Mouse (Mus musculus): Measurements from ENCODE around the gene Insrr.

Insrr gene

DNA sequence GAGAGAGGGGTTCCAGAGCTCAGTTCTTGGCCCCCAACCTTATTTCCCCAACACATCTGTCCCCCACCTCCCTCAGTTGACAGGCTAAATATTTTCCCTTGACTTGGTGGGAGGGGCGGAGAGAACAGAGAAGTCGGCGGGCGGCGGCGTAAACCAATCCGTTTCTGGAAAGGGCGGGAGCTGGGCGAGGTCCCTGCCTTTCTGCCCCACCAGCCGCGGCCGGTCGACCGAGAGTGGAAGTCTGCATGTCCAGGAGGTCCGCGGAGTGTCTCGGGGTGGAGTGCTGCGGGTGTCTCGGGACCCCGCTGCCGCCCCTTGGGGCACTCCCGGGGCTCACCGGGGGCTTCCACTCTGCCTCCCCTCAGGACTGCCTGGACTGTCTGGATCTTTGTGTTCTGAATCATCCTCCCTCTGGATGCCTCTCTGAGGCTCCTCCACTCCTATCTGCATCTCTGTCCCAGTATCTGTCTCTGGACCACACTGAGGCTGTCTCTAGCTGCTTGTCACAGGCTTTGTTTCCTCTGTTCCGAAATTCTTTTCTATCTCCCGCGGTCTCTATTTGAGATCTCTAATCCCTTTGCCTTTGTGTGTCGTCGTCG, at the start of gene Insrr:
TSS of gene Insrr (plus strand) at position 216 of the 599 bp plus-strand sequence.
- no peak for DNase-seq

DNA sequence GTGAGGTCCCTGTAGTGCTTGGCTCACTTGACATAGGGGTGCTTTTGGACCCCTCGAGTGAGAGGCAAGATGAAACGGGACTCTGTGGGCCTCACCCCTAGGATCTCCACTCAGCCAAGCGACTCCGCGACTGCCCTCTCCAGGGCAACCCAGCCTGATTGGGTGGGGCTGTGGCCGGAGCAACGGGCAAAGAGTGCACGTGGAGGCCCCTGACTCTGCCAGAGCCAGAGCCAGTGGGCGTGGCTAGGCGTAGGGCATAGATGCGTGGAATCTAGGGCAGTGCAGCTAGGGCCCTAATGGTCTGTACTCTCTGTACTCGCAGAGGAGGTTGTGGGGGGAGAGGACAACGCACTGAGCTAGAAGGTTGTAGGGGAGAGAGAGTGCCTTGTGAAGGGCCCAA, 48.3 kb upstream of the Insrr start, which contains the start of gene Lrrc71:
TSS of gene Lrrc71 (minus strand) at position 195 of the 400 bp plus-strand sequence.
- DNase-seq: no peak

DNA sequence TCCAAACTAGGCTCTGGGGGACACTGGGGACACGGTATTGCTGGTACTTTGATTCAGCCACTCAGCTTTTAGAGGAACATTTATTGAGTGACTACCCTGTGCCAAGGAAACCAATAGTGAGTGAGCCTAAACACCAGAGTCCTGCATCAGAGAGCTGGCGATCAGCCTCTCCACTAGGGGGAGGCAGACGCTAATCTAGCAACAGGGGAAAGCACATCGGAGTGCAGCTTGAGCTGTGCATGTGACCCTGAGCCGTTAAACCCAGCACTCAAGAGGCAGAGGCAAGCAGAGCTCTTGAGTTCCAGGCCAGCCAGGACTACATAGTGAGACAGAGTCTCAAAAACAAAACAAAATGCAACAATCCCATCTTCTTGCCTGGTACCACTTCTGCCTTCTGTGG, 47.7 kb upstream of the Insrr start:
- peak; percentile 19 to 20 for DNase-seq

DNA sequence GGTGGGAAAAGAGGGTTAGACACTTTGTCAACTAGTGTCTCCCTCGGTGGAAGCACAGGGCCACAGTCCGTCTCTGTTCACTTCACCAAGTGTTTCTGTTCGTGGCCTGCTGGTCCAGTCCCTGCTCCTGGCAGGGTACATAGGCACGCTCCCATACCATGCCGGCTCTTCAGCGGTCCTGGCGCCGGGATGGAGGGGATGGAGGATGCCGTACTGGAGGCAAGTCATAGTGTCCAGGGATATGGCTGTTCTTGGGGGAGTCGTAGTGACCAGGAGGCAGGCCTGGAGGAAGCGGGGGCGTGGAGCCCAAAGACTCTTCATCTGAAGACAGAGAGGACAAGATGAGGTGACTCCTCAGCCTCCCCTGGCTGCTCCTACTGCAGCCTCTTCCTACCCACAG, 46.8 kb upstream of the Insrr start:
- no peak for DNase-seq

DNA sequence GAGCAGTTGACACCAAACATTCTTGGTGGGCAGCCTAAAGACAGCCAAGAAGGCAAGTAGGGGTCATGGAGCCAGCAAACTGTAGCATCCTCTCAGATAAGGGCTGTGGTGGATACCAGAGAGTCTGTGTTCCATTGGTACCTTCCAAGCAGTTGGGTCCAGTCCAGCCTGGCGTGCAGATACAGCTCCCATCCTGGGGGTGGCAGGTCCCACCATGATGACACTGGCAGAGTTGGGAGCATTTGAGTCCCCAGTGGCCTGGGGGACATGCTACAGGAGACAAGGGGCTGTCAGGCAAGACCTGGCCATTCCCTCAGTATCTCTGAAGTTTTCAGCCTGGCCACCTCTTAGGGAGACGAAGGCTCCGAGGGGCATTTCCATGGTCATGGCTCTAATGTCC, 44.2 kb upstream of the Insrr start:
- no peak for DNase-seq

DNA sequence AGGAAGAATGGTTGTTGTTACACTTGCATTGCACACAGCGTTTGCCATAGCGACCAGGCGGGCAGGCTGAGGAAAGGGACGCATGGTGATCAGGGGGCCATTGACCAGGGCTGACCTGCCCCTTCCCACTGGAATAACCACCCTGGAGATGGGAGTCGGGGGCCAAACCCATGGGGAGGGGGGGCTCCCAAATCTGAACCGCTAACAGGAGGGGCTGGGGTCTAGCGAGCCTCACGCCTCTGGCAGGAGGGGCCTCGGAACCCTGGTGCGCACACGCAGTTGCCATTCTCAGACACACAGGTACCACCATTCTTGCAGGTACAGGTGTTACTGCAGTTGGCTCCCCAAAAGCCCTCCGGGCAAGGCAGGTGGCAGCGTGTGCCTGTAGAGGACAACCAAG, 42.9 kb upstream of the Insrr start:
- DNase-seq: no peak

DNA sequence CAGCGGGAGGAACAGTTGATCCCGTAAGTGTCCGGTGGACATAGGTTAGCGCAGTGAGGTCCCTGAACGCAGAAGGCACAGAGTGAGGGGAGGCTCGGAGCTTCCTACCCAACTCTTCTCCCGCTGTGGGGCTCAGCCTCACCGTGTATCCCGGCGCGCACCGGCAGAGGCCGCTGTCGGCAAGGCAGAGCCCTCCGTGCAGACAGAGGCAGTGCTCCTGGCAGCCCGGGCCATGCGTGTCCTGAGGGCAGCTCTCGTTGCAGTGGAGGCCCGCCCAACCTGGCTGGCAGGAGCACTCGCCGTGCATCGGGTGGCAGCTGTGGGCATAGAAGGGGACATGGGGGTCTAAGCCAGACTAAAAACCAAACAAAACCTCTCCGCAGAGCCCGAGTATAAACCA, 40.8 kb upstream of the Insrr start:
- DNase-seq: peak; percentile 87 to 89

DNA sequence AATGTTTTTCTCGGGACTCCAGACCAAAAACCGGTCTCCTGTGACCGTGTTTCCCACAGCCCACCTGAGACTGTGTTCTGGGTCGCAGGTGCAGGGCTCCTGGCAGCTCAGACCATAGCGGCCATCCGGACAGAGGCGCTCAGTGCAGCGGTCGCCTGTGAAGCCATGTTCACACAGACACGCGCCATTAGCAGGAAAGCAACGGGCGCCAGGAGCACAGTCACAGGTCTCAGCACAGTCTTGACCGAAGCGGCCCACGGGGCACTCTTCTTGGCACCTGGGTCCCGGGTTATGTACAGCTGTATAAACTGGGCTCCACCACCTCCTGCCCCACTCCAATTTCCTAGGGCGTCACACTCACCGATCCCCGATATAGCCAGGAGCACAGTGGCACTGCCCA, 40.3 kb upstream of the Insrr start:
- DNase-seq: no peak

DNA sequence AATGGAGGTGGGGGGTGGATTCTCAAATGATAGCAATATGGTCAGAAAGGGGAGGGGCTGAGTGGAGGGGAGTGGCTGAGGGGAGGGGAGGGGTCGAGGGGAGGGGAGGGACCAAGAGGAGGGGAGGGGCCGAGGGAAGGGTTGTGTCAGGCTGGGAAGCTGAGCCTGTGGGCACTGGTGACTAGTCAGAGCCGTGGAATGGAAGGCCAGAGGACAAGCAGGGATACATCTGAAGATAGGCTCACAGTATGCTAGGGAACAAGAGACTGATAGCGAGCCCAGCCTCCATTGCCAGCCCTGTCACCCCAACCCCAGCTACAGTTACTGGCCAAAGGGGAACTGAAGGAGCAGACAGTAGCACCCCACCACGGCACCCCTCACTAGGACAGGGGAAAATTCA, 38.1 kb upstream of the Insrr start:
- no peak for DNase-seq

DNA sequence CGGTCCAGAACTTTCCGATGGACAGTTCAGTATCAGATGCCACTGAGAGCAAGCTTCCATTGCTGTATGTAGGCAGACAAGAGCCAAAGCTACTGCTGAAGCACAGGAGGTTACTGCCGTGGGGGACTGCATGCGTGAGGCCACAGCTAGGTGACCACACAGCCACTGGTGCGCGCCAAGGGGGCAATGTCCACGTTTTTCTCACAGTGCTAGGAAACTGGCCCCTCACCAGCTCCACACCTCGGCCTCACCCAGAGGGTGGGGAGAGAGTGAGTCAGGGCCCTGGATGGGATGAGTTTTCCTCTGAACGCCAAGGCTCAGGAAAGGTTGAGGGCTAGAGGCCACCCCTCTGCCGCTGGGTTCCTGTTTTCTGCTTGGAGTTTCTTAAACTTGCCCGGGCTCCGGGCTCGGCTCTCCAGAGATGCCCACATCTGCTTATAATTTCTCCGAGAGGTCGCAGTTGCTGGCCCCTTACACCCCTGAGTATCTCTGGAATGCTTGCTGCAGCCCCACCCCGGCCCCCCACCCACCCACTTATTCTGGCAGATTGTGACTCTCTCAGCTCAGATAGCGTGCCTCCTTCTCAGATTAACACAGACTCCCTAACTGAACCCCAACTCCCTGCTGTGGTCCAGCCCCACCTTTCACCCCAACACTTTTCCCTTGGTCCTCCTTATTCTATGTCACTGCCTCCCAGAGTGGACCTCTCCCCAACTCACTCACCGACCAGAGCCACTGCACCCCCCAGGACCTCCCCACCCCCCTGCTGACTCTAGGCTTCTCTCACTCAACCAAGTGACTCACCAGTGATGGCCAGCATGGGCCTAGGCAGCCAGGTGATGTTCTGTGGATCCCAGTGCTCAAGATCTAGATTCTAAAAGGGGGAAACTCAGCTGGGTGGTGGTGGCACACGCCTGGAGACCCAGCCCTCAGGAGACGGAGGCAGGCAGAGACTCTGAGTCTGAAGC, 35.1 kb upstream of the Insrr start:
- no peak for DNase-seq

DNA sequence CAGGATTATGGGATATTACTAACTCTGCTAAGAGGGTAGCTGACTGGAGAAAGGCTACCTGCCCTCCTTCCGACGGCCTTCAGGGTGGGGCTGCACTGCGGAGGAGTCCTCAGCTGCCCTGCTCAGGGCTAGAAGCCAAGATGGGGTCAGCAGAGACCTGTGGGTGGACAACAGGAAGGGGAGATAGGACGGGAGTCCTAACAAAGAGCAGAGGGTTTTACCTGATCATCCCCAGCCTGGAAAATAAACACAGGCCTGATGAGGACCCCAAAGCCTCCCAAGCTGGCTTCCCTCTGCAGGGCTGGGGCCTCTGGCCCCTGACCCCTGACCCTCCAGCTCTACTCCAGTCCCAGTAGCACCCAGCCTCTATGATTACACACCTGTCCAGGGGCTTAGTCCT, 33.5 kb upstream of the Insrr start:
- no peak for DNase-seq

DNA sequence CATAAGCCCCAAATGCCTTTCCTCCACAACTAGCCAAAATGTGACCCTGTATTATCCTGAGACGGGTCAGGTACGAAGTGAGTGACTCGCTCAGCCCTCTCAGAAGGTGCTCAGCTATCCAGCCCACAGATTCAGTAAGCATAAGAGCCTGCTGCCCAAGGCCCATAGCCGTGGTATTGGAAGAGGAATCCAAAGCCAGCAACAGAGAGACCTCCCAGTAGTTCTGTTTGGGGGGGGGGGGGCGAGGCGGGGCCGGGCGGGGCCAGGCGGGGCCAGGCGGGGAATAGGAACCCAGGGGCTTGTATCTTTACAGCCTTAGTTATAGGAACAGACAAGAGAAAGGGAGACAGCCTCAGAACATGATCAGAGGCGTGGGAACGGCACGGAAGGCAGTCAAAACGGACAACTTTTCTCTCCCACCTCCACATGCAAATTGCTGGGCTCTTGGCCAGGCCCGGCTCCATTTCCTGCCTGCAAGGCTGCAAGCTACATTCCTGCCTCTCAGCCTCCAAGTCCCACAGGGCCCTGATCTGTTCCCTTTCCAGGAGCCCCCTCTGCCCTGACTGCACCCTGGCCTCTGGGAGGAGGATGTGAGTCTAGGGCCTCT, 33.0 kb upstream of the Insrr start:
- no peak for DNase-seq

DNA sequence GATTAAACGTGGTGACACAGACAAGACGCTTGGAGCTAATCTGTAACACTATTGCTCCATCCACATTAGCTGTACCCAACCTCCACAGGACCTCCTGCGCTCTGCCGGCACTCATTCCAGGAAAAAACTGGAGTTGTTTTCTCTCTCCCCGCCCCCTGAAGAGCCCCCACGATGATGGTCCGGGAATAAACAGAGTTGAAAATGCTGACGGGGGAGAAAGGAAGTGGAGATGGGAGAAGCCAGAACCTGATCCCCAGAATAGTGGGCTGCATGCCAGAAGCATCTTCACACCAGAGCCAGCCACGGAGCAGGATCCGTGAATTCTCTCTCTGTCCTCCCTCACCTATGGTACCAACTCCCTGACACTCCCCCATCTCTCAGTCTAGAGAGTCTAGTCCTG, 32.2 kb upstream of the Insrr start:
- no peak for DNase-seq

DNA sequence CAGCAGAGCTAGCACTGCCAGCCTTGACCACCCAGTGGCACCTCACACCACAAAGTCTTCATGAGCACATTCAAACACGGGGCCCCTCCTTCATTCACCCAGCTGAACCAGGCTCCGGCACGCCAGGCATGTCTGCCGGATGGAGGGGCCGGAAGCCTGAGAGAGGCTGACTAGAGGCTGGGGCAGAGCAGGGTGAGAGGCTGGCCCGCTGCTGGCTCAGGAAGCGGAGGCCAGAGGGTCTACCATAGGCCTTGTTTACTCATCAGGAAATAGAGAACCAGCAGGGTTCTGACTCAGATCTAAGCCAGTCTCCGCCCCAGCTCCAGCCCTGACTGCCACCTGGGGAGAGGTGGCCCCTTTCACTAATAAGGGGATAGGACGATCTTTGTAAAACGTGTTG, 31.7 kb upstream of the Insrr start:
- DNase-seq: no peak

DNA sequence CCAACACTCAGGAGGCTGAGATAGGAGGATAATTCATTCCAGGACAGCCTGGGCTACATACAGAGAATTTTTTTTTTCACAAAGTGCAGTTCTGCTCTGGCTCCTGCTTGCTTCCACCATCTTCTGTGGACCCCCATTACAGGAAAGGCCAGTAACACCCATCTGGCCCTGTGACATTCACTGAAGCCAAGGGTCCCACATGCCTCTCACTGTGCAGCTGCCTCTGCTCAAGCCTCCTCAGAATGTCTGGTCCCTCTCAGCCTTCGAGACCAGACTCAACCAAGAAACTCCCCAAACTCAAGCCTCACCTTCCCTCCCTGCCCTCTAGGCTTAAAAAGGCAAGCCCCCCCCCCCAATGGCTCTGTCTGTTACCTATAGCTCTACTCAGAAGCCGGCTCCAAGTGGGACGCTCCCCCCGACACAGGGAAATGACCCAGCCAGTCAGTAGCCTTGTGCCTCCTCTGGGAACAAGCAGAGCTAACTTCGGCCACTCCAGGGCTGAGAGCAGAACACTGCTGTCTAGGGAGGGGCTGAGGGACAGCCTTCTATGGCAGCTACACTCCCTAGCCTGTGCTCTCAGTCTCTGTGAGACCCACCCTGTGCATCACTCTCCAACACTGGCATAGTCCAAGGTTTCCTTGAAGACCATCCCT, 31.0 kb upstream of the Insrr start:
- no peak for DNase-seq

DNA sequence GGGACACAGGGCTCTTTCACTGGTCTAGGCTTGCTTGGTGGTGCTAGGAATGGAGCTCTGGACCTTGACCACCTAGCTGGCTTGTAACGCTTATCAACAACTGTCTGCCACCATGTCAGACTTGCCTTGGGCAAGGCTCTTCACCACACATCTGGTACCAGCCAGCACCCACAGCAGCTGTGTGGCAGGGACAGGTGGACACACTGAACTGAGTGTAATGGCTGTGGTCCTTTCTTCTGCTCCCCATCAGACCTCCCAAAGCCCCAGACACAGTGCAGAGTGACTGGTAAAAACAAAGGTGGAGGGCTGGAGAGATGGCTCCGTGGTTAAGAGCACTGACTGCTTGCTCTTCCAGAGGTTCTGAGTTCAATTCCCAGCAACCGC, 30.5 kb upstream of the Insrr start:
- DNase-seq: no peak

DNA sequence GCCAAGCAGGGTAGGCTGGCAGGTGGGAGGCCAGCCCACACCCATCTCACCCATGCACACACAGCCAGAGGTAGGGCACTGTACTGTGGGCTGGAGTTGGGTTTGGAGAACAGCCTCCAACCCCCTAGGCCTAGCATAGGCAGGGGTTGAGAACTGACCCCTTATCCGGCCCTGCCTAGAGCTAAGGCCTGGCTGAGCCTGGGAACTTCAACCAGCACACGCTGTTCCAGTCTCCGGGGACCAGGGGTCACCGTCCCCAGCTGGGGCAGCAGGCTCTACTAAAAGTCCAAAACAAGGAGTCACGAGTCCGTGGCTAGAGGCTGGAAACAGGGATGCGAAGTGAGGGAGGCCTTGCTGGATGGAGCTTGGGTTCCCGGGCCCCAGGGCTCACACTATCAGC, 29.0 kb upstream of the Insrr start:
- DNase-seq: no peak

DNA sequence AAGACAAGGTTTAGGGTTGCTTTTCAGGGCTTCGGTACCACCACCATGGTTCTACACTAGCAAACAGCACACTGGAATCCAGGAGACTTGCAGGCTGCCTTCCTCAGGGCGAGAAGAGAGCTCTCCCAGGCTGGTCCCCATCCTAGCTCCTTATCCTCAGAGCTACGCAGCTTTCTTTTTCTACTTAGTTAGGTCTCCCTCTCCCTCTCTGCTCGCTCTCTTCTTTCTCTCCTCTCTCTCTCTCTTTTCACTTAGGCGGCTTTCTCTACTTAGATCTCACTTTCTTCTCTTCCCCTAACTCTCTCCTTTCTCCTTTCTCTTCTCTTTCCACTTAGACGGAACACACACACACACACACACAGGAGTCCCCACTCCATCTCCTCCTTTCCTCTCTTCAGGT, 28.3 kb upstream of the Insrr start:
- no peak for DNase-seq

DNA sequence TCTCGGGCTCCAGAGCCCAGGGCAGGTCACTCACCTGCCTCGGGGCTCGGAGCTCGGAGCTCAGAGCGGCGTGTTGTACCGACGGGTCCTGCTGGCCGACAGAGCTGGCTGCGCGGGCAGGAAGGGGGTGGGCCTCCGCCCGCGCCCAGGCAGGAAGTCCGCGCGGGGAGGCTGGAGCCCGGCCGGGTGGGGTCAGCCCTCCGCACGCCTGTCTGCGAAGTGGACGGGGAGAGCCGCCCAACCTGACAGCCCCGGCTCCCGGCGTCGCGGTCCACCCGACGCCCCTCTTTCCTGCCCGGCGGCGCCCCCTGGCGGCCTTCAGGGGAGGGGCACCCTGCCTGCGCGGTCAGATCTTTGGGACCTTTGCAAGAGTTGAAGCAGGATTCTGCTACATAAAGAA, 27.9 kb upstream of the Insrr start:
- peak in 1 of 2 experiments; percentile 12 for DNase-seq

DNA sequence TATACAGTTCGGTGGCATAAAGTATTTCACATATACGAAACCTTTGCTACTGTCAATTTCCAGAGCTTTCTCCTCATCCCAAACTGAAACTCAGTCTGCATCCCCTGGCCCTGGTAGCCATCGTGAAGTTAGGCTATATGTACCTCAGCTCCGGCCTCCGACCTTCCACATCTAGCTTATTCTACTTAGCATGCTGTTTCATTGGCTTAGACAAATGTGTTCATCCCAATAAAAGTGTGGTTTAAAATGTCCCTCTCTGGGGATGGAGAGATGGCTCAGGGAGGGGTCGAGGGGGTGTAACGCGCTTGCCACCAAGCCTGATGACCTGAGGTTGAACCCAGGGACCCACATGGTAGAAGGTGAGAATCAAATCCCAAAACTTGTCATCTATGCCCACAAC, 27.2 kb upstream of the Insrr start:
- no peak for DNase-seq

DNA sequence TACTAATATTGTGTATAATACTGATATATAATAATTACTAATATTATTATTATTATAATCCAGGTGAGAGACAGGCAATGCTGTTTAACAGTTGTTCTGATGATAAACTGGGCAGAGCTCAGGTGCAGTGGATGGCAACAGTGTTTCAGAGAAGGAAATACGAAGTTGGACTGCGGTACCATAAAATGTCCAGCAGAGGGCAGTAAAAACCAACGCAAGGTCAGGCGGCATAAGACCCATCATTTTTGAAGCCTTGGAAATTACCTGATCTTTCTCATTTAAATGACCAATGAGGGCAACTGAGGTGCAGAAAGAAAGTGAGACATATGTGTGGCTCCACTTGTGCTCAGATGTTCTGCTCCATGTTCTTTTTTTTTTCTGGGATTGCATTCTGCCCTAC, 26.5 kb upstream of the Insrr start:
- peak; percentile 45 to 52 for DNase-seq

DNA sequence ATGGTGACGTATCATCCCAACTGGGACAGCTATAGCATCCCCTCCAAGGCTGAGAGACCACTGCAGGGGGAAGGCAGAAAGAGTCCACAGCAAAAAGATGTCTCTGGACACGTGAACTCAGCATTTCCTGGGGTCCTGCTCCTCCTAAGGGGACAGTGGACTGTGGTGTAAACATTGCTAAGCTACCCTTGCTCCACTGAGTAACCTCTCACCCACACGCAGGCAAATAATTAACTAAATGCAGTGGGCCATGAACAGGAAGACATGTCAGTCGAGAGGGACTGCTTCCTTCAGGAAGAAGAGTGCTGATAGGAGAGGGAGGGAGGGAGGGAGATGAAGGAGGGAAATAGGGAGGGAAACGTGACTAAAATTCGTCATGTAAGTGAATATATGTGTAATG, 25.7 kb upstream of the Insrr start:
- no peak for DNase-seq

DNA sequence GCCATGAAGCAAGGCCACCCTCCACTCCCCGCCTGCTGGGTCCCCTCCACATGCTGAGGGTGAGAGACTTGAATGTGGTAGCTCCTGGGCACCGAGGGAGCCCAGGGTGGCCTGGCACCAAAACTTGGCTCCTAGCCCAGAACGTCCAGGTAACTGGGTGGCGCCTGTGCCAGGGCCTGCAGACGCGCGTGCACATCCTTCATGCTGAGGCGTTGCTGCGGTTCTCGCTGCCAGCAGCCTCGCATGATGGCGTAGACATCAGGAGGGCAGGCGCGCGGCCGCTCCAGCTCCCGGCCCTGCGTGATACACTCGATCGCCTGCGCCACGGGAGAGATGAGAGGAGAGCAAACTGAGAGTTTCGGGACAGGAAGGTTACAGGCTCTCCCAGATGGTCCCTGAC, 18.5 kb upstream of the Insrr start:
- DNase-seq: peak in 1 of 2 experiments; percentile 19

DNA sequence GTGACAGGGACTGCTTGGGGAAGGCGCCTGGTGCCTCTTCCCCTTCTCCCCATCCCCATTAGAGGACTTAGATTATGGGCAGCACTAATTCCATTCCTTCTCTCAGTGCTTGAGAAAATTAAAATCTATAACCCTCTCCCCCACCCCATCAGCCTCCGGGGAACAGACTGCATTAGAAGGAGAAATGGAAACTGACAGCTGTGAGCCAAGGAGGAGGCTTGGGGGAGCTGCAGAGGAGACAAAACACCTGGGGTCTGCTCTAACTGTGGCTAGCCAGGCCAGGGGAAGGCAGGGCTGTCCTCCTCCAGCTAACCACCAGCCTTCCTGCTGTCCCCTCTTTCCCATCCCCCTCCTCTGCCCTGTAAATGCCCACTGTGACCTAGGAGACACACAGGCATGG, 17.7 kb upstream of the Insrr start:
- no peak for DNase-seq
